Mouse (Mus musculus) urinary bladder, postnatal 25 days (tissue): ENCODE results near the gene Gm17175.
"Not testable (repeated sequence)": the region's sequence is repeated elsewhere in the genome, so short reads cannot be mapped to it uniquely, and the experiment has no call there.

Experiments
- DNase-seq: peaks from one replicate; pipeline ENCODE4 v3.0.0; 2022; ENCODE audit warnings: low spot score

Gm17175 gene

DNA sequence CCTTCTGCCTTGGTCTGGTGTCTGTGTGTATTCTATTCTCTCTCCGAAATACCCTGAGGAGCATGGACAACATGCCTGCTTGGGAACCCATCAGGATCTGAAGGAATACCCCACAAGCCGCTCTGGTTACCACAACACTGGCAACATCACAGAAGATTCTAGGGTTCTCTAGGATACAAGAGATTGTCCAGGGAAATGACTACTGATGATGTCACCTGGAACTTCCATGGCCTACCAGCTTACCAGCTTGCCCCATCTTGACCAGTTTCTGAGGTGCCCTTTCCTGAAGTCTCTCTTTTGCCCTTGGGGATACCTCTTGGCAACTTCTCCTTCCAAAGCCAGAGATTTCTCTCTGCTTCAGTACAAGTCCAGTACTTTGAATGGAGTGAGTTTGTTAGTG, at the start of gene Gm17175:
Gene Gm17175, minus strand, starts transcription at position 101 of the 400 bp plus-strand sequence.
- DNase-seq = not testable (repeated sequence)

GRCm38 (mm10) chr14:51611210-51611609, 37.3 kb upstream of the Gm17175 start, which contains the start of gene Gm17078:
Gene Gm17078 (minus strand): TSS chr14:51611310.
- no peak for DNase-seq

GRCm38 (mm10) chr14:51592039-51592438, 18.2 kb upstream of the Gm17175 start, which contains the start of gene Gm17174:
Gene Gm17174 (minus strand): TSS chr14:51592139.
- DNase-seq = not testable (repeated sequence)

DNA sequence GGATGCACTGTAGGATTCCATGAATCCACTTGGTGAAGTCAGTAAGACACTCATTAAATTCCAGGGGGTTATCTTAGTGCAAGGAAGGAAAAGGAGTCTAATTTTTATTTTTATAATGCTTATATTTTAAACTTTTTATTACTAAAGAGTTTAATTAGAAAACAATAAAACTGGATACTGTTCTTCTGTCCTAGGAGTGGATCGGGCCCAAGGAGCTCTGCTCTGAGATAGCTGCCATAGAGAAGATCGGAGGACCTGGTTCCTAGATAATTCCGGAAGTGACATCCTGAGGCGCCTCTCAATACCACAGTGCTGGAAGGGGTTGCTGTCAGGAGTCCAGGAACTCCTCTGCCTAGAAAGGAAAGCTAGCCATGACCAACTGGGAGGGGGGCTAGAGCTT, 21.4 kb downstream of the Gm17175 start, which contains the start of gene Gm5622:
Gene Gm5622, plus strand, starts transcription at position 301 of the 400 bp plus-strand sequence.
- DNase-seq = no peak
